Mouse (Mus musculus) frontal cortex, postnatal 14 days (tissue): ENCODE measurements at regions not wholly inside any gene's neighbourhood (a gene's known extent, or its start where the extent isn't known, plus 50 kb on each side); places are given as distances from the start of the nearest gene placed in this dataset.
A peak's percentile ranks its signal among the peaks of the same experiment; 100 is the strongest.
"Not testable (repeated sequence)": the region's sequence is repeated elsewhere in the genome, so short reads cannot be mapped to it uniquely, and the experiment has no call there.

ENCODE experiments used
- DNase-seq, 2 experiments: peaks; one replicate each; pipeline ENCODE4 v3.0.0; 2022; ENCODE audit warnings: low spot score in 2 of 2

DNA sequence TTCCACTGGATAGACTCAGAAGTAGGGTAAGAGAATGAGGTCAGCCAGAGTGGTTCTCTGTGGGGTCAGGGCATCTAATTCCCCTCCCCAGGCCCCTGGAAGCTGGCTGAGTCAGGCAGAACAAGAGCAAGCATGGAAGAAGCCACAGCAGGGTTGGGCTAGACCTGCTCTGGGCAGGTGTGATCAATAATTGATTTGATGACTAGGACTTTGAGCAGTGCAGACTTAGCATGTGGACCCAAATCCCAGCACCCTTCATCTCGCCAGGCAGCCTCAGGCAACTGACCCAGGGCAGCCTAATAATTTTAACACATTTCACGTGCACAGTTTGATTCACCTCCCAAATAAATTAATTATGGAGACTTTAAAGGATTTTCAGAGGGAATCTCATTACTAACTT, 67.2 kb downstream of the Qdpr start:
- no peak for DNase-seq

DNA sequence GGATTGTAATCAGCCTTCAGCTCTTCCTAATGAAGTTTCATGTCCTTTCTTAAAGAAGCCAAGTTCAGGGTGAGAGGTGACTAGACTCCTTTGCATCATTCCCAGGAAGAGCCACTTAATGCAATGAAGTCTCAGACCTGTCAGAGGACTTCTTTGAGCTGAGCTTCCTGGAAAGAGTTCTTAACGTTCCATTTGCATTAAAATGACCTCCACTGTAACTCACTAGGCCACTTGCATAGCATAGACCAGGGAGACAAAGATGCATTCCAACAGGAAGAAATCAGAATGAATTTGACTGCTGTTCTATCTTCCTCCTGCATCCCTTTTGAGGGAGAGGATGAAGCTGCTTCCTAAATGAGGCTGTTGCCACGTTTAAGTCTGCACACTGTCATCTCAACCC, 71.5 kb downstream of the Qdpr start:
- no peak for DNase-seq

DNA sequence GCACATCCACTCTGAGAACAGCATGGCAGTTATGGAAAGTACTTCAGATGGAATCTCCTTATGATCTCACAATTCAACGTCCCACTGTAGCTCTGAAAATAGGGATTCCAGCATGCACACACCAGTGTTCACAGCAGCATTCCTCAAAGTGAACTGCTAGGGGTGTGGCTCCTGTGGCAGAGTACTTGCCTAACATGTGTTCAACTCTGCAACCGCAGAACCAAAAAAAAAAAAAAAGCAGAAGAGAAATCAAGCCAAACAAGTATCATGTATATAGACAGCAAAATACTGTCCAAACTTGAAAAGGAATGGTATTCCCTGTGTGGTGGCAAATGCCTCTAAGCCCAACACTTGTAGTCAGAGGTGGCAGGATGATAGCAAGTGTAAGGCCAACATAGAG, 77.0 kb downstream of the Qdpr start:
- DNase-seq = no peak

DNA sequence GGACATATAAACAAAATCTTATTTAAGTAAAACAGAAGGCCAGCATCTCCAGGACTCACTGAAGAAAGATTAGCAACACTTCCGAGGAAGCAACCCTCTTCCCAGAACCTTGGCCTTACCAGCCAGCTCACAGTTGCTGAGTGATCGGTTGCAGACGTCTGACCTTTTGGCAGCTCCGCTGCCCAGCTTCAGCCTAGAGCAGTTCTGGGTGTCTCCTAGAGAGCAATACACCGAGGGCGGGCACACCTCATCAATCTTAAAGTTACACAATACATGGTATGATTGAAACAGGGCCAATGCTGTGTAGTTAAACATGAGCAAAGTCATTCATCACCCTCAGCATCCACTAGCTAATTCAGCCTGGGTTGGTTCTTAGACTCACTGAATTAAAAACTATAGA, 81.6 kb downstream of the Qdpr start:
- no peak for DNase-seq

DNA sequence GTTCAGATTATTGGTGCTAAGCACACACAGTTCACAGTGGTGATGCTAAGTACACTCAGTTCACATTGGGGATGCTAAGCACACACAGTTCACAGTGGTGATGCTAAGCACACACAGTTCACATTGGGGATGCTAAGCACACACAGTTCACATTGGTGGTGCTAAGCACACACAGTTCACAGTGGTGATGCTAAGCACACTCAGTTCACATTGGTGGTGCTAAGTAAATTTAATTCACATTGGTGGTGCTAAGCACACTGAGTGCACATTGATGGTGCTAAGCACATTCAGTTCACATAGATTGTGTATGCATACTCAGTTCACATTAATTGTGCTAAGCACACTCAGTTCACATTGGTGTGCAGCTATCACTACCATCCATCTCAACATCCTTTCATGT, 89.8 kb downstream of the Qdpr start:
- no peak for DNase-seq

DNA sequence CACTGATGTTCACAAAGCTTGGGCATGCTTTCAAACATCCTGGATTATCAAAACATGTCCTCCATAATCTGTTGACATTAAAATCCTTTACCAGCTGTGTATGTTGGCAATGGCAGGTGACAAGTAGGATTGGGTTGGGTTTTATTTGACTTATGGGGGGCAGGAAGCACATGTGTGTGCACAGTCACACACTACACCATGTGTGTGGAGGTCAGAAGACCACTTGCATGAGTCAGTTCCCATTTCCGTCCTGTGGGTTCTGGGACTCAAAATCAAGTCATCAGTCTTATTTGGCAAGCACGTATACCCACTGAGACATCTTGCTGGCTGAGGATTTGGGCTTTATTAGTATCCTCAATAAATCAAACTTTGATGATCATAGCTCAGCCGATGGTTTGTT, 109.6 kb downstream of the Qdpr start:
- DNase-seq = no peak

DNA sequence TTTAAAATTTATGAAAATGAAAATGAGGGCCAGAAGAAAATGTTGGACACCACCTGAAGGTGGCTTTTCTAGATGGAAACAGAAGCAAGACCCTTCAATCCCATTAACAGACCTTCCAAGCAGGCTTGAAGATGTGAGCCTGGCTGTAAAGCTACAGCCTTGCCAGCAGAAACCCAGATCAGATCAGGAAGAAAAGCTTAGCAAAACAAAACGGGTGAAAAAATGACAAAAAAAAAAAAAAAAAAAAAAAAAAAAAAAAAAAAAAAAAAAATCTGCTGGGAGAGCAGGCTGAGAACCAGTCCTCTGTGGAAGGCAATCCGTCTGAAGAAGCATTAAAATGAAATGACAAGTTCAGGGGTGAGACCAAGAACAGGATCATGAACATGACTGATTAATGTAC, 113.2 kb downstream of the Qdpr start:
- DNase-seq = no peak

DNA sequence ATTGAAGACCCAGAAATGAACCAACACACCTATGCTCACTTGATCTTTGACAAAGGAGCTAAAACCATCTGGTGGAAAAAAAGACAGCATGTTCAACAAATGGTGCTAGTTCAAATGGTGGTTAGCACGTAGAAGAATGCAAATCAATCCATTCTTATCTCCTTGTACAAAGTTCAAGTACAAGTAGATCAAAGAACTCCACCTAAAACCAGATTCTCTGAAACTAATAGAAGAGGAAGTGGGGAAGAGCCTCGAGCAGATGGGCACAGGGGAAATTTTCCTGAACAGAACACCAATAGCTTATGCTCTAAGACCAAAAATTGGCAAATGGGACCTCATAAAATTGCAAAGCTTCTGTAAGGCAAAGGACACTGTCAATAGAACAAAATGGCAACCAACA, 125.6 kb downstream of the Qdpr start:
- not testable (repeated sequence) for DNase-seq

DNA sequence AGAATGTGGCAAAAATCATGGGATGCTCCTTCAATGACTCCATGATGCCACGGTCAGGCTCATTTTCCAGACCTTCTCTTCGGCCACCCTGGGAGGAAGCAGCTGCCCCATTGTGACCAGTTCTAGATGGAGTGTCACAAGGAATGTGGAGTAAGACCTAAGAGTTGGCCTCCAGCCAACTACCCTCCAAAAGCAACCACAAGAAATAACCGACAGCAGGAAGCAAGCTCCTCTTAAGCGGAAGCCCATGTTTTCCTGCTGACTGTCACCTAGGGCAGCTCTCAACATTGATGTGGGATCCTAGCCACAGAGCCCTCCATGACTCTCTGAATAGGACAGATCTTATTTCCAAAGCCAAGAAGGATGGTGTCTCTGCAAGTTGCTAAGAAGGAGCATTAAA, 126.5 kb downstream of the Qdpr start:
- no peak for DNase-seq

DNA sequence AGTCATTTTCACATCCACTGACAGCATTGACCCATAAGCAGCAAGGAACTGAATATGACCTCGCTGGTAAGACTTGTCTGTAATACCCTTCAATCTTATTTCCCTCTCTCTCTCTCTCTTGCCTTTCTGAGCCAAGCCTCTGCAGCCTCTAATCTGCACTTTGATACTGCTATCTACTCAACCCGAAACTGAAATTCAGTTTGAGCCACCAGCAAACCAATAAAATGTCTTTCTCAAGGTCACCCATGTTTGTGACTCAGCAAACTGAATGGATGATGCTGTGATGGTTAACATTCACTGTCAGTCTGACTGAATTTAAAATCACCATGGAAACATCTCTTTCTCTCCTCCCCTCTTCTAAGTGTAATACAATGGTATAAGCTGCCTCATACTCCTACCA, 132.0 kb downstream of the Qdpr start:
- DNase-seq = no peak

DNA sequence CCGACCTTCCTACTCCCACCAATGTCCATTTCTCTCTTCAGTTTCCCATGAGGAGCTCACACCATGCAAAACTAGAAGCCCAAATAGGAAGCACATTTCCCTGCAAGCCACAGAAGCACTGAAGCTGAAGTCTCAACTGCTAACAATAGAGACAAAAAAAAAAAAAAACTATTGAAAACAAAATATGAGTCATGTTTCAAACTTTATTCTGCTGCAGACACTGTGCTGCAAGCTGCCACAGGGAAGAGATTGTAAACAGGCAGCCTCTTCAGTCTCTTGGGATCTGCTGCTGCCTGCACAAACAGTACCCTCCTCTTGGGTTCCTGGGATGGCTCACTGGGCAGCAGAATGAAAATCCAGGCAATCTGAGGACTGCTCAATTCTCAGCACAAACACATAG, 148.9 kb downstream of the Qdpr start:
- no peak for DNase-seq

DNA sequence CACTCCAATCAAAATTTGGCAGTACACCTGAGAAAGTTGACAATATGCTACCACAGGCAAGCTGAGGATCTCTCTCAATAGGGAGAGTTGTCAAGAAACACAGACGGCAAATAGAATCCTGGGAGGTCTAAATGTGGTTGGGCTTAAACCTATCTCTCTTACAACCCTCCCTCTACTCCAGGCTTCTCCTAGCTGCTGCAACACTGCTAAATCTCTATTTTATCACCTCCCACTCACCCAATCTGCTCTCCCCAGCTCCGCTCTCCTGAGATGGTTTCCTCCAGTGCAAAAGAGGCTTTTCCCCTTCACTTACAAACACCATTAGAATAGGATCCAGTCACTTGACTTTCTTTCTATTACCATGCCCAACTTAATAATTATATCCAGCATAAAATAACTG, 151.2 kb downstream of the Qdpr start:
- DNase-seq = peak; percentile 26 to 28

DNA sequence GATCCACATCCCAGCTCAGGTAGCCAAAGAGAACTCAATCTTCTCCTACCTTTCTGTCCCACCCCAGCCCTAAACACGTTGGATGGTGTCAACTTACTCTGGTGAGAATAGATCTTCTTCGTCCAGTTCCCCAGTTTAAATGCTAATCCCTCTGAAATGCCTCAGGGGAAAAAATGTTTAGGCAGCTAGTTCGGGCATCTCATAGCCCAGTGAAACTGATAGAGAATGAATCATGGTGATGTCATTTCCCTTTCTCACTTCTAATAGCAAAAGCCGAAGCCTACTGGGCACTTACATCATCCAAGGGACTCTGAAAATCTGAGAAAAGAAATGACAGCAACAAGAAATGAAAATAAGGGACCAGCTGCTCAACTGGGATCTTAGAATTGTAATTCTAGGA, 154.9 kb downstream of the Qdpr start:
- no peak for DNase-seq

DNA sequence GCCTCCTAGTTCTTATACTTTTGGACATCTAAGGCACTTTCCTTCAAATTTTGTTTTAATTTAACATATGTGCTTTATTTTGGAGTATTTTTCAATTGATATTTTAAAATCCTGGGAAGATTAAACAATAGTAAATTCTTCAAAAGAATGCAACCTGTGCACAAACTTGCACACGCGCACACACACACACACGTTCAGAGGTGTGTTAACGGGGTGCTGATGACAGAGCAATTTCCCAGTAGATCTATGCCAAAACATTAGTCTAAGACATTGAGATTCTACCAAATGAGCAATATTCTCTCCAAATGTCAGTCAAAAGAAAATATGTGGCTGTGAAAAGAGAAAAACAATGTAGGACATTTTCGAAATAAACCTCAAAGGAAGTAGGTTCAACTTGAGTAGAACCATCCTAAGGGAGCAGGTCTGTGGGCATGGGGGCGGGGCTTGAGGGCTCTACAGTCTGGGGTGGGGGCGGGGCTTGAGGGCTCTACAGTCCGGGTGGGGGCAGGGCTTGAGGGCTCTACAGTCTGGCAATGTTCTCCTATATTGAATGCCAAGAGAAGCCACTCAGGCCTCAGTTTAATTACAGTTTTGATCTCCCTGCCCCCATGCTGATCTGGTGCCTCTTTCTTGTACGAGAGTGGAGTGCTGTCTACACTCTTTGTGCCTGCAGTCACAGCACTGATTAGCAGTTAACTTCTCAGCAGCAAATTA, 157.0 kb downstream of the Qdpr start:
- no peak for DNase-seq

DNA sequence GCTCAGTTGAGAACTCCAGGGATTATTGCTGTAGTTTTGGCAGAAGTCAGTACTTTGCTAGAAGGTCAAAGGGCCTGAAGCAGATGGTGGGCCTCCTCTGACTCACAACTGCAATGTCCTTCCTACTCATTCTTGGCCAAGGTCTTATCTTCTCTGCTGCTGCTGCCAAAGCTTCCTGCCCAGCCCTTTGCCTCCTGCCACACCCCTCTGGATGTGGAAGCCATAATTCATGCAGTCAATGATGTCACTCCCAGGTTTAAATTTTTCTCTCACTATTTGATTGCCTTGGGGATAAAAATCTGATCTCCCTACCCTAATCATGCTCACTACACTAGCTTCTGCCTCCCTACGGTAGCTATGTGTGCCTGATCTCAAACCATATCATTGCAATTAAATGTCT, 157.7 kb downstream of the Qdpr start:
- no peak for DNase-seq

DNA sequence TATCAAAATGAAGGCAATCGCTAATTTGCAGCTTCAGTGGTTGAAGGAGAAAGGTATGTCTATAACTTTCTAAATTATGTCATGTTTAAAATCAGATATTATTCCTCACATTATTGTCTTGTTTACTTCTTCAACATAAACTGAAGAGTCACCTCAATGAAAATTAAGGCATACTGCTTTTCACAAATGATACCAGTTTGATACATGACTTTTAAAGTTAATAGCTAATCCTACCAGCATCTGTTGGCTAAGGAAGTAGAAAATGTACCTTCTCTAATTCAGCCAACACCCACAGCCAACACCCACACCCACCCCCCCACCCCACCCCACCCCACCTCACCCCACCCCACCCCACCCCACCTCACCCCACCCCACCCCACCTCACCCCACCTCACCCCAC, 158.3 kb downstream of the Qdpr start:
- no peak for DNase-seq

DNA sequence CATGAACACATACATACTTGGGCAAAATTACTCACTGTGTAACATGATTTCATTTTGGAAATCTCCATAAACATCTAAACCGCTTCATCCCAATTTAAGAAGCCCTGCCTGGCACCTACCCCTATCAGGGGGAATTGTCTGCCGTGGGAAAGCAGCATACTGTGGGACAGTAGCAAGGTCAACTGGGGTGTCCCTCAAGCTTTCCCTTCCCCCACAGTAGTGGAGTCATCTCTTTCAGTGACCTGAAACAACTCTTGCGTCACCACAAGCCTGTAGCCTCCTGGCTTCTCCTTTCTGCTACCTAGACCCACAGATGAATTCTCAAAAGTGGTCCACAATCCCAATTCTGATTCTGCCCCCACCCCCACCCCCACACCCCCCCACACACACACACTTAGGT, 158.8 kb downstream of the Qdpr start:
- no peak for DNase-seq

DNA sequence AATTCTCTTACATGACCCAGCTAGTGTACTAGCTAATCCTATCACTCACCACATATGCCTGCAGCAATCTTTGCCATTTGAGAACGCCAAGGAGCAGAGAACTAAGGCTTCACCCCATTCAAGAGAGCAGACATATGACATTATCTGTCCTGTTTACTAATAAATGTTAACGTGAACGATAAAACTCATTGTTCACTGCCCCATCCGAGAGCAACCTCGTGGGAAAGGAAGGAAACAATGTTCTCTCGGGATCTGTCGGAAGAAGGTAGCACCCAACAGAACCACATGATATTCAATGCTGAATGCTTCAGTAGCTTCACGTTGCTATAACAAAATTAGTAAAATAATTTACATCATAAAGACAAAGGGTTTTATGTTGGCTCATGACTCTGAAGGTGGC, 163.6 kb downstream of the Qdpr start:
- DNase-seq = no peak

DNA sequence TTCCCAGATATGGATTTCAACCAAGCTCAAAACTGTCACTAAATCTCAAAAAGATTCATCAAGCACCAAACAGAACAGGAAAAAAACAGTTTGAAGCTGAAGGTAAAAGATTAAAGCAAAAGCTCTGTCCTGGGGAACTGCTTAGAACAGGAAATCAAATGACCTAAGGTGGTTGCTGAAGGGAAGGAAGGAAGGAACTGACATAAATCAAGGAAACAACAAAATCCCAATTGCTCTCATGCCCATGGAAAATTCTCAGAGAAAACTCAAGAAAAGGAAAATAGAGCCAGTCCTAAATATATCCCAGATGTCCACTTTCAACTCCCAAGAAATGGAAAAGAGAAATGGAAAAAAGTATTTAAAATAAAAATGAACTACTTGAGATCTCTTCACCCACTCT, 165.4 kb downstream of the Qdpr start:
- DNase-seq = no peak

DNA sequence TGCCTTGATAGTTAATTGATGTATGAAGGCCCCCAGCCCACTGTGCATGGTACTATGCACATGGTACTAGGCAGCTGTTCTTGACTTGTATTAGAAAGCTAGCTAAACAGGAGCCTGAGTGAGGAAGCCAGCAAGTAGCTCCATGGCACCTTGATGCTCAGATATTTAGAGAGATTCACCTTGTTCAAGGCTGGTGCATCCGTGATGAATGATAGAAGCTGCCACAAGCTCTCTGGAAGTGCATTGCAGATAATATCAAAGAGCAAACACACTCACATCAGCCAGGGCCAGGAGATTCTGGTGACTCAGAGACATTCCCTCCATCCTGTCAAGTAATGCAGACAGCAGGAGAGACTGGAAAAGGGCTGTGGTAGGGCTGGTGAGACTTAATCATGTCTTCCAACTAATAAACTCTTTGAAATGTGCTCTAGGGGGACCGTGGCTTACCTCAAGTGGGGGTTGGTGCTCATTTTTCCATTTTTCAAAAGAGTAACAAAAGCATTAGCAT, 166.1 kb downstream of the Qdpr start:
- DNase-seq = no peak

DNA sequence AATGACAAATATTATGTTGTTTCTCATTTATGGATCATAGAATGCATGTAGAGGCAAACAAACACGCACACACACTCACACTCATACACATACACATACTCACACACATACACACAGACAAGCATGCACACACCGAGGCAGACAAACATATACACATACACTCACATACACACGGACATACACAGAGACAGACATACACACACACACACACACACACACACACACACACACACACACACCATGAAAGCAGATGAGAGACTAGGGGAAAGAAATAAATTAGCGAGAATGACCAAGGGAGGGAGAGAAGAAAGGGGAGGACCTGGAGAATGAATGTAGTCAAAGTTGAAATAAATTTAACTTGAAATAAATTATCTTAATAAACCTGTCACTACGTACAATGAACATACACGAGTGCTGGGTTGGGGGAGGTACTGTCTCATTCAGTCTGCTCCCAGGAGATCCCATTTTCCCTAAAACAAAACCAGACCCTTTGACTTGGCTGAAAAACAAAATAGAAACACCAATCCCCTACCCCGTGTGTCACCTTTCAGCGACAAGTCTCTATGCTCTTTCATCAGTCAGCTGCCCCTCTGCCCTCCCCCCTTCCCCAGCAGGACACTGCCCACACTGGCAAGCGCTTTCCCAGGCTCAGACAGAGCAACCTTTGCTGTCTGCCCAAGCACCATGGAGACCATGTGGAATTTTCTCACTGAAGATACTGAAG, 167.7 kb downstream of the Qdpr start:
- no peak for DNase-seq

DNA sequence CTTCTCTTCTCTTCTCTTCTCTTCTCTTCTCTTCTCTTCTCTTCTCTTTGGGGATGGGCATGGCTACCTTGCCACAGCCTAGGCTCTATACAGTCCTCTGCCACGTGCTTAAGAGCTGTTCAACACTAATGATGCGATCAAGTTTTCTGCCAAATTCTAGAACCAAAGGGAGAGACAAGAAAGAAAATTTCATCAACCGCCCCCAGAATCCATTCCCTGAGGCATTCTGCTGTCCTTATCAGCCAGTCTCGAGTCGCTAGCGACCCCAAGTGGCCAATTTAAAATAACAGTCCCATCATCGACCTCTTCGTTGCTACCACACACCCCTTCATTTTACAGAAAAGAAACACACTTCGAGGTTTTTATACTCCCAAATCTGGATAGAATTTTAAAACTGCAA, 171.5 kb downstream of the Qdpr start:
- DNase-seq = peak; percentile 75 to 86

DNA sequence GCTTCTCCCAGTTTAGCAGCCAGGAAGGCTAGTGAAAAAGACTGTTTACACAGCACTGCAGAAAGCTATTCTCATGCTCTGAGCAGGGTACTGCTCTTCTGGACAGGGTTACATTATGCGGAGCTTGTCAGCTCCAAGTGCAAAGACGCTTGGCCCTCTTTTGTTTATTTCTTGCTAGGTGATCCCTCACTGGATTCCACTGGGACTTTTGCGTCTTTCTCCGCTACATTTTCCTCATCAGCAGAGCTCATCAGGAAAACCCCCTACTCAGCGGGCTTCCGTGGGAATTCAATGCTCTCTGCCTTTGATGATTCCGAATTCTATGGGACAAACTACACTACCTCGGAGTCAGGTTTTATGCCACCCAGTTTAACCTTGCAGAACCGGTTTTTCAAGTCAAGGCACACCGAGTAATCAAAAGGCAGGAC, 172.0 kb downstream of the Qdpr start:
- peak in 1 of 2 experiments; percentile 7 for DNase-seq

DNA sequence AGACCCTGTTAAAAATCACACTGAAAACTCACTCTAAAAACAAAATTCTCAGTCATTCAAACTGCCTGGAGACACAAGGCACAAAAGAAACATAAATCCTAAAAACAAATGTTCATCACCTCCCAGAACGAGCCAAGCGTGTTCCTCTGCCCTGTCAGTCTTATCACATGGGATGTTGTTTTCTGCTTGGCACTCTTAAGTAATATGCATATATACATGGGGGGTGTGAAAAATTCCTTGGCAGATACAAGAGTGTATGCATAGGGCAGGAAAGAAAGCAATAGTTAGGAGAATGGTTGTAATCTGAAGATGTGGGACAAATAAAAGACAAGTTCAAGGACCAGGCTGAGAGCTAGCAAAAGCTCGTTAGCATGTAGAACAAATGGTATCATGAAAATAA, 179.4 kb downstream of the Qdpr start:
- no peak for DNase-seq
